In genomic region chr2:32706971-32707370, GRCm38 (mm10) we compare ENCODE assay signal across 20 mouse cellular contexts. TPM values are rescaled to one million over a fixed set of nuclear protein-coding genes. Genes with fewer than 3 reads are reported as not detected.
"Had no signal": no experiment of that assay in that cellular context is flagged by ENCODE, and none has a peak within 500 bp of the region (broad histone marks: within the 10 kb centered on the region; RNA-seq: fewer than 3 reads in every experiment).

No protein-coding gene starts in this region.

- DNase-seq: lung, adult 2 months; lung, postnatal 14 days; lung, postnatal 36 days; right cerebral cortex, postnatal 14 days; spleen, adult 18-20 months; thymus, adult 18-20 months; thymus, postnatal 14 days; thymus, postnatal 36 days had no signal

- ATAC-seq: lung, postnatal 0 days; midbrain, embryonic 13.5 days; midbrain, embryonic 15.5 days had no signal

- H3K9ac ChIP-seq: lung, embryonic 15.5 days; midbrain, embryonic 13.5 days; midbrain, embryonic 15.5 days; neural tube, embryonic 12.5 days had no signal

- H3K4me2 ChIP-seq: lung, embryonic 15.5 days; midbrain, embryonic 11.5 days; midbrain, embryonic 13.5 days; midbrain, embryonic 15.5 days; neural tube, embryonic 12.5 days had no signal

- H3K4me3 ChIP-seq: lung, embryonic 15.5 days; megakaryocyte, embryonic 14.5 days; midbrain, embryonic 13.5 days; midbrain, embryonic 15.5 days; neural tube, embryonic 12.5 days had no signal

- H3K27ac ChIP-seq: lung, embryonic 15.5 days; macrophage; midbrain, embryonic 13.5 days; midbrain, embryonic 15.5 days; neural tube, embryonic 12.5 days had no signal

- H3K27me3 ChIP-seq: lung, embryonic 15.5 days; megakaryocyte, embryonic 14.5 days; midbrain, embryonic 13.5 days; midbrain, embryonic 15.5 days; neural tube, embryonic 12.5 days had no signal

- H3K9me3 ChIP-seq: lung, embryonic 15.5 days; megakaryocyte, embryonic 14.5 days; midbrain, embryonic 13.5 days; midbrain, embryonic 15.5 days; neural tube, embryonic 12.5 days had no signal

RNA-seq across cellular contexts. Expression of gene 6330409D20Rik, which starts 33.8 kb away (rescaled TPM):
- total RNA-seq: megakaryocyte progenitor cell, adult 5-6 weeks; monocyte, adult 5-6 weeks; neutrophil, adult 5-6 weeks had no signal
- polyA plus RNA-seq: macrophage; small intestine, adult 2 months had no signal
